Mouse (Mus musculus) liver, adult 2 months (tissue): ENCODE measurements around the gene Slc37a2.

Source experiments
- CTCF ChIP-seq: fragments of 200-500 bp; IDR thresholded peaks from 2 replicates; pipeline ENCODE4 v1.5.1; 2011; ENCODE audit warnings: low read depth, low read length, control low read depth
- POLR2A ChIP-seq: fragments of 200-500 bp; IDR thresholded peaks from 2 replicates; pipeline ENCODE4 v1.6.1; 2011; ENCODE audit warnings: low read length, control low read depth; ENCODE audit not compliant: insufficient read depth; ENCODE audit errors: extremely low read depth

DNA sequence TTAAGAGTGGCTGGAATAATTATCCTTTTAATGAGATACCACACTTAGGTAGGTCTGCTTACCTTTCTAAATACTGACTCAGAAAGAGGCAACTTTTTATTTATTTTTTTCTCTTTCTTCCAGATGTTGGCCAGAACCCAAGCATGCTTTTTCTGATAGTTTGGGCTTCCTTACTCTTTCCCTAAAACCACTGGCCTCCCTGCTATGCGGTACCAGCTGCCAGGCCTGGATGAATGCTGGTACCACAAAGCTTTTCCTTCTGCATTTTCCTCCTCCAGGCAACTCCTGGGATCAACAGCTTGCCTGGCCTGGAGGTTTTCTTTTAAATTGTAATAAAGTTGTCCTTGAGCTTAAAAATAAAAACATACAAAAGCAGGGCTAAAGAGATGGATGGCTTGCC is 30.0 kb downstream of the Slc37a2 start:
- TF ChIP-seq POLR2A (no peak), CTCF (no peak)
